Mouse (Mus musculus): ENCODE measurements around the gene Foxc1.

The Foxc1 gene

GRCm38 (mm10) chr13:31806428-31806832, at the start of gene Foxc1:
TSS of gene Foxc1 (plus strand) at chr13:31806633.
- in situ Hi-C loops (cut with MboI; ENCODE audit: low pct_unique_long_range_greater_than_20kb in 1 of 2, low sequenced_read_pairs in 2 of 2, unreplicated experiment in 1 of 2) = loop anchor here in 1 of 2 experiments (5.0 to 25.0 kb wide), 2 partner anchors 179 to 606 kb away; partner anchors contain the start of gene Foxf2

GRCm38 (mm10) chr13:31760411-31760810, 46.0 kb upstream of the Foxc1 start:
- in situ Hi-C loops (cut with MboI; ENCODE audit: low pct_unique_long_range_greater_than_20kb in 1 of 2, low sequenced_read_pairs in 2 of 2, unreplicated experiment in 1 of 2) = no loop called here

GRCm38 (mm10) chr13:31761057-31761456, 45.4 kb upstream of the Foxc1 start:
- in situ Hi-C loops (cut with MboI; ENCODE audit: low pct_unique_long_range_greater_than_20kb in 1 of 2, low sequenced_read_pairs in 2 of 2, unreplicated experiment in 1 of 2) = no loop called here

GRCm38 (mm10) chr13:31764419-31764818, 42.0 kb upstream of the Foxc1 start:
- in situ Hi-C loops (cut with MboI; ENCODE audit: low pct_unique_long_range_greater_than_20kb in 1 of 2, low sequenced_read_pairs in 2 of 2, unreplicated experiment in 1 of 2) = no loop called here

- in situ Hi-C loops (cut with MboI; ENCODE audit: low pct_unique_long_range_greater_than_20kb in 1 of 2, low sequenced_read_pairs in 2 of 2, unreplicated experiment in 1 of 2) = no loop called here
Measured at GRCm38 (mm10) chr13:31765564-31765963, 40.9 kb upstream of the Foxc1 start.

GRCm38 (mm10) chr13:31772882-31773281, 33.6 kb upstream of the Foxc1 start:
- in situ Hi-C loops (cut with MboI; ENCODE audit: low pct_unique_long_range_greater_than_20kb in 1 of 2, low sequenced_read_pairs in 2 of 2, unreplicated experiment in 1 of 2) = no loop called here

- in situ Hi-C loops (cut with MboI; ENCODE audit: low pct_unique_long_range_greater_than_20kb in 1 of 2, low sequenced_read_pairs in 2 of 2, unreplicated experiment in 1 of 2) = loop anchor here in 1 of 2 experiments (25.0 kb wide), 2 partner anchors 487 to 912 kb away; no protein-coding TSS in a partner anchor
Measured at GRCm38 (mm10) chr13:31775762-31776161, 30.7 kb upstream of the Foxc1 start.

- in situ Hi-C loops (cut with MboI; ENCODE audit: low pct_unique_long_range_greater_than_20kb in 1 of 2, low sequenced_read_pairs in 2 of 2, unreplicated experiment in 1 of 2) = loop anchor here in 1 of 2 experiments (25.0 kb wide), 2 partner anchors 483 to 908 kb away; no protein-coding TSS in a partner anchor
Measured at GRCm38 (mm10) chr13:31779281-31779981, 27.0 kb upstream of the Foxc1 start.

- in situ Hi-C loops (cut with MboI; ENCODE audit: low pct_unique_long_range_greater_than_20kb in 1 of 2, low sequenced_read_pairs in 2 of 2, unreplicated experiment in 1 of 2) = loop anchor here in 1 of 2 experiments (25.0 kb wide), 2 partner anchors 482 to 907 kb away; no protein-coding TSS in a partner anchor
Measured at GRCm38 (mm10) chr13:31780299-31780698, 26.1 kb upstream of the Foxc1 start.

GRCm38 (mm10) chr13:31782063-31782462, 24.4 kb upstream of the Foxc1 start:
- in situ Hi-C loops (cut with MboI; ENCODE audit: low pct_unique_long_range_greater_than_20kb in 1 of 2, low sequenced_read_pairs in 2 of 2, unreplicated experiment in 1 of 2) = loop anchor here in 1 of 2 experiments (25.0 kb wide), 2 partner anchors 480 to 905 kb away; no protein-coding TSS in a partner anchor

GRCm38 (mm10) chr13:31784757-31785156, 21.7 kb upstream of the Foxc1 start:
- in situ Hi-C loops (cut with MboI; ENCODE audit: low pct_unique_long_range_greater_than_20kb in 1 of 2, low sequenced_read_pairs in 2 of 2, unreplicated experiment in 1 of 2) = loop anchor here in 1 of 2 experiments (25.0 kb wide), 2 partner anchors 478 to 903 kb away; no protein-coding TSS in a partner anchor

- in situ Hi-C loops (cut with MboI; ENCODE audit: low pct_unique_long_range_greater_than_20kb in 1 of 2, low sequenced_read_pairs in 2 of 2, unreplicated experiment in 1 of 2) = loop anchor here in 1 of 2 experiments (10.0 to 25.0 kb wide), 3 partner anchors 470 to 895 kb away; no protein-coding TSS in a partner anchor
Measured at GRCm38 (mm10) chr13:31792480-31793132, 13.8 kb upstream of the Foxc1 start.

GRCm38 (mm10) chr13:31793163-31793562, 13.3 kb upstream of the Foxc1 start:
- in situ Hi-C loops (cut with MboI; ENCODE audit: low pct_unique_long_range_greater_than_20kb in 1 of 2, low sequenced_read_pairs in 2 of 2, unreplicated experiment in 1 of 2) = loop anchor here in 1 of 2 experiments (10.0 to 25.0 kb wide), 3 partner anchors 469 to 894 kb away; no protein-coding TSS in a partner anchor

- in situ Hi-C loops (cut with MboI; ENCODE audit: low pct_unique_long_range_greater_than_20kb in 1 of 2, low sequenced_read_pairs in 2 of 2, unreplicated experiment in 1 of 2) = loop anchor here in 1 of 2 experiments (10.0 to 25.0 kb wide), 3 partner anchors 465 to 890 kb away; no protein-coding TSS in a partner anchor
Measured at GRCm38 (mm10) chr13:31797346-31797745, 9.1 kb upstream of the Foxc1 start.

GRCm38 (mm10) chr13:31798075-31798474, 8.4 kb upstream of the Foxc1 start:
- in situ Hi-C loops (cut with MboI; ENCODE audit: low pct_unique_long_range_greater_than_20kb in 1 of 2, low sequenced_read_pairs in 2 of 2, unreplicated experiment in 1 of 2) = loop anchor here in 1 of 2 experiments (10.0 to 25.0 kb wide), 3 partner anchors 464 to 889 kb away; no protein-coding TSS in a partner anchor

GRCm38 (mm10) chr13:31800581-31801576, 5.6 kb upstream of the Foxc1 start:
- in situ Hi-C loops (cut with MboI; ENCODE audit: low pct_unique_long_range_greater_than_20kb in 1 of 2, low sequenced_read_pairs in 2 of 2, unreplicated experiment in 1 of 2) = loop anchor here (5.0 to 25.0 kb wide), 2 partner anchors 156 to 611 kb away; no protein-coding TSS in a partner anchor

GRCm38 (mm10) chr13:31801703-31802305, 4.6 kb upstream of the Foxc1 start:
- in situ Hi-C loops (cut with MboI; ENCODE audit: low pct_unique_long_range_greater_than_20kb in 1 of 2, low sequenced_read_pairs in 2 of 2, unreplicated experiment in 1 of 2) = loop anchor here (5.0 to 25.0 kb wide), 2 partner anchors 155 to 610 kb away; no protein-coding TSS in a partner anchor

All from mouse embryonic stem cell (cell line).